ENCODE assay signal across 24 mouse cellular contexts in the genomic region with DNA sequence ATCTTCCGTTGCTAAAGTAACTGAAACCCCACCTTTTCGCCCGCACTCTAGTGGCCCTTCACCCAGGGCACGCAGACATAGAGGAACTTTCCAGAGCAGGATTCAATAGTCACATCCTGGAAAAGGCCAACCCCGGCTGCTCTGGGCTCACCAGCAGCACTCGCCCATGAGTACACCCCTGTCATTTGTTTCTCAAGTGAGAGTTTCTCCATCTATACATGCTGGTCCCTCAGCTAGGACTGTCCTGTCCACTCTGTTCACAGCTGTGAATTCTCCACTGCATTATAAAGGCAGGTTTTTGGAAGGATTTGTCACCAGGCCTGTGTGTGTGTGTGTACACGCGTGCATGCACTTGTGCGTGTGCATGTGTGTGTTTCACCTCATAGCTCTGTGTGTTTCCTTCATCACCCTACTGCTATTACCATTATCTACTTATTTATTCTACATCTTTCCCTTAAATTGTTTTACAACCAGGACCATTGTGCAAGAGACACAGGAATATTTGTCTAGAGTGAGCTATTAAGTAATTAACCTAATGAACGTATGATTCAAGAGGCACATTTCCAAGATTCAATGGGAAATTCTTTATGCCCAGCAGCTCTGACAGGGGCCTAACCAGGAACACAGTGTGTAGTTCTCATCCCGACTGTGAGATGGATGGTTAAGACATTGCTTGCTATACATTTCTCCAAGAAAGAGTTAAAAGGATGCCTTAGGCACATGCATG.
"Had no signal": no experiment of that assay in that cellular context is flagged by ENCODE, and none has a peak within 500 bp of the region (broad histone marks: within the 10 kb centered on the region; RNA-seq: fewer than 3 reads in every experiment).

No protein-coding gene starts in this region.

- H3K9me3 ChIP-seq: limb, embryonic 12.5 days; limb, embryonic 15.5 days; megakaryocyte, embryonic 14.5 days; midbrain, embryonic 10.5 days; midbrain, embryonic 13.5 days; neural tube, embryonic 15.5 days had no signal

- H3K4me1 ChIP-seq: limb, embryonic 15.5 days; midbrain, embryonic 10.5 days; midbrain, embryonic 13.5 days; neural tube, embryonic 15.5 days had no signal

- DNase-seq: kidney, adult 11 months; kidney, adult 8-10 months; kidney, postnatal 14 days; layer of hippocampus, adult 9-11 months; liver, postnatal 0 days; lung, embryonic 14.5 days; right cerebral cortex, adult 18-20 months; right cerebral cortex, postnatal 14 days; right cerebral cortex, postnatal 4 days; thymus, adult 18-20 months; thymus, postnatal 36 days had no signal

- H3K4me3 ChIP-seq: layer of hippocampus, adult 2 months; limb, embryonic 12.5 days; limb, embryonic 15.5 days; megakaryocyte, embryonic 14.5 days; midbrain, embryonic 10.5 days; midbrain, embryonic 13.5 days; myocyte; neural tube, embryonic 15.5 days had no signal

- H3K36me3 ChIP-seq: midbrain, embryonic 13.5 days; neural tube, embryonic 15.5 days had no signal

- H3K27me3 ChIP-seq: limb, embryonic 12.5 days; limb, embryonic 15.5 days; megakaryocyte, embryonic 14.5 days; midbrain, embryonic 13.5 days; neural tube, embryonic 15.5 days had no signal

- H3K4me2 ChIP-seq: limb, embryonic 12.5 days; limb, embryonic 15.5 days; liver, embryonic 11.5 days; lung, embryonic 14.5 days; midbrain, embryonic 13.5 days; neural tube, embryonic 15.5 days had no signal

- H3K27ac ChIP-seq: layer of hippocampus, adult 2 months; limb, embryonic 12.5 days; limb, embryonic 15.5 days; liver, embryonic 14.5 days; midbrain, embryonic 10.5 days; midbrain, embryonic 13.5 days; neural tube, embryonic 15.5 days; stomach, postnatal 0 days had no signal

- H3K9ac ChIP-seq: limb, embryonic 12.5 days; limb, embryonic 15.5 days; liver, embryonic 14.5 days; liver, postnatal 0 days; lung, embryonic 14.5 days; midbrain, embryonic 13.5 days; neural tube, embryonic 15.5 days had no signal

- ATAC-seq: liver, postnatal 0 days; lung, postnatal 0 days; midbrain, embryonic 13.5 days; midbrain, embryonic 16.5 days had no signal
